Mouse (Mus musculus): ENCODE measurements around the gene Bap1.

DNA sequence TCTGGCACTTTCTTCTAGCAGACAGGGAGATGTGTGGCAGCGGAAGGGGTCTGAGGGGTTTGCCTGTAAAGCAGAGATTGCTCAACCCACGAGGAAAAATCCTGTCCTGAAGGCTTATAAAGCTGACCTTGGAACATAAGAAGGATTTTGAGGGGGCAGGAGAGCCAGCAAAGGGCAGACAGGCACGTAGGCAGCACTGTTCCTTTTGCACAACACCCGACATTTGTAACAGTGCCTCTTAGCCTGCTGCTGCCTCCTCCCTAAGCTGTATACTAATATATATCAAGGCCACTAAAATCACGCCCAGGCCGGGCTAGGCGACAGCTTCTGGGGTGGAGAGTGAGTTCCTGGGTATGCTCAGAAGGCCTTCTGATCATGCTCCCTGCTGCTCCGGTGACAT is 20.8 kb upstream of the Bap1 start:
- TF ChIP-seq CTCF (IDR thresholded peaks at IDR 0.05; ENCODE audit: low read depth, low read length) (no peak), POLR2A (IDR thresholded peaks at IDR 0.05; ENCODE audit: borderline replicate concordance, low read depth, low read length) (no peak)
